Mouse (Mus musculus) neural tube, embryonic 13.5 days (tissue): ENCODE results near the gene Dpm3. TPM values are rescaled to one million over a fixed set of nuclear protein-coding genes. Genes with fewer than 3 reads are reported as not detected.

Experiments
- ATAC-seq: fragments of 200-750 bp; cut with Nextera tagmentation; 2 replicates; pipeline ENCODE4 v1.8.0; 2017; ENCODE audit warnings: low read depth, mild to moderate bottlenecking, moderate TSS enrichment, moderate library complexity
- H3K27ac ChIP-seq: fragments of 300-500 bp; sonication (generic); replicated peaks from 2 replicates; pipeline ENCODE4 v1.5.1; 2015; ENCODE audit warnings: moderate library complexity, mild to moderate bottlenecking, inconsistent platforms
- H3K27me3 ChIP-seq: fragments of 300-500 bp; sonication (generic); 2 replicates; pipeline ENCODE4 v1.6.1; 2015; ENCODE audit warnings: mild to moderate bottlenecking, inconsistent platforms
- H3K36me3 ChIP-seq: fragments of 300-500 bp; sonication (generic); 2 replicates; pipeline ENCODE4 v1.6.1; 2015; ENCODE audit warnings: mild to moderate bottlenecking, inconsistent platforms
- H3K4me1 ChIP-seq: fragments of 300-500 bp; sonication (generic); replicated peaks from 2 replicates; pipeline ENCODE4 v1.6.1; 2015; ENCODE audit warnings: inconsistent platforms
- H3K4me2 ChIP-seq: fragments of 300-500 bp; sonication (generic); 2 replicates; pipeline ENCODE4 v1.6.1; 2015; ENCODE audit warnings: inconsistent platforms, mild to moderate bottlenecking, moderate library complexity
- H3K4me3 ChIP-seq: fragments of 300-500 bp; sonication (generic); 2 replicates; pipeline ENCODE4 v1.5.1; 2015; ENCODE audit warnings: mild to moderate bottlenecking, inconsistent platforms
- H3K9ac ChIP-seq: fragments of 300-500 bp; sonication (generic); 2 replicates; pipeline ENCODE4 v1.6.1; 2015; ENCODE audit warnings: moderate library complexity, mild to moderate bottlenecking, inconsistent platforms
- H3K9me3 ChIP-seq: fragments of 300-500 bp; sonication (generic); 2 replicates; pipeline ENCODE4 v1.6.1; 2016; ENCODE audit warnings: inconsistent platforms
- WGBS: fragments of 180-500 bp; shearing (Covaris S2); methylation state at CpG from one replicate; pipeline ENCODE4 v1.1.7; 2015; 5-methylcytosine and 5-hydroxymethylcytosine counted together
- polyA plus RNA-seq: library from polyadenylated mRNA; unstranded; fragments of >200 nt; fragmentation: Nextera tagmentation; extraction: Ambion mirVana; gene quantifications from 2 replicates; pipeline ENCODE4 v1.2.1, GENCODE M21; 2015

The Dpm3 gene
- polyA plus RNA-seq, 1 experiment from 2014 or later, result 81.4 TPM

DNA sequence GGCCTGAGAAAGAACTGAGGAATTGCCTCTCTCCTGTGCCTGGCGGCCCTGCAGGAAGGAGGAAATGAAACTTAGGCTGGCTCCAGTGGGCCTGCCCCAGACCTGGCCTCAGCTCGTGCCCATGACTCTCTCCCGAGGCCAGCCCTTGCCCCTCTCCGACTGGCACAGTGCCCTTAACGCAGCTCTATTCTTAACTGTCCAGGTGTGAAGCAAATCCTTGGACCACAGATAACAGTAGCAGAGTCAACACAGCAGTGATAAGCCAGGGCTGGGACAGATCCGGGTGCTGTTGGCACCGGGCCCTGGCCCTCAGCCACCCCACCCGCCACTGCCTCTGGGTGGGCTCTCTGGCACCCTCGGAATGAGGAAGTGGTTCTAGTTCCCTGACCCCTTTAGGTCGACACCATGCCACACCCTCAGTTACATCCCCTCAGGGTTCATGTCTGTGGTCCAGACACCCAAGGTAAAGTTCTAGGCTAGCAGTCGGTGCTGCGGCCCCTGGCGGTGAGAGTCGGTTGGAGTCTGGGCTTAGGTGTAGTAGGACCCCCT lies 25.5 kb upstream of the Dpm3 start:
- H3K9ac ChIP-seq, result no peak overlapping the region
- H3K27ac ChIP-seq, result no peak overlapping the region
- H3K4me1 ChIP-seq, result peaks cover 4% of the 10 kb centered on the region
- WGBS, result 84% methylated on average over 14 of the region's 14 CpGs
- no peak for ATAC-seq
- H3K36me3 ChIP-seq, result peaks cover 60% of the 10 kb centered on the region
- no peak overlapping the region for H3K4me3 ChIP-seq
- no peaks in the 10 kb centered on the region for H3K9me3 ChIP-seq
- no peak overlapping the region for H3K4me2 ChIP-seq
- H3K27me3 ChIP-seq, result no peaks in the 10 kb centered on the region

GRCm38 (mm10) chr3:89236516-89236915 lies 22.6 kb upstream of the Dpm3 start:
- H3K4me1 ChIP-seq, result no peaks in the 10 kb centered on the region
- H3K4me3 ChIP-seq, result no peak overlapping the region
- no peak overlapping the region for H3K27ac ChIP-seq
- no peaks in the 10 kb centered on the region for H3K9me3 ChIP-seq
- no peaks in the 10 kb centered on the region for H3K27me3 ChIP-seq
- ATAC-seq, result no peak
- 93% methylated on average over 10 of the region's 10 CpGs for WGBS
- no peak overlapping the region for H3K9ac ChIP-seq
- H3K36me3 ChIP-seq, result peaks cover 88% of the 10 kb centered on the region
- no peak overlapping the region for H3K4me2 ChIP-seq

DNA sequence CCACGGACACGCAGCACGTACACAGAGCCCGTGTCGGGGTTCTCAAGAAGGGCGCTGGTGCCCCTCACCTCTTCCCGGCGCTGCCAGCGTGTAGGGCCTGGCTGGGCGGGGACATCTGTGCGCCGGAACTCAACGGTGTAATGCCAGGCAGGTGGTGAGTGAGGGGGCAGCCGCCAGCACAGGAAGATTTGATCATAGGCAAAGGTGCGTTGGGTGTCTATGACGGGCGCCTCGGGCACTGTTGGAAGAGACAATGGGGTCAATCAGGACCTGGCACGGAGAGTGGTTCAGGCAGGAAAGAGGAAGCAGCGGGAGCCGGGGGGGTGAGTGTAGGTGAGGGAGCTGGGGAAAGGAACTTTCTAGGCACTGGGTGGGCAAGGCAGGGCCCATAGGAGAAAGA lies 21.5 kb upstream of the Dpm3 start:
- H3K27me3 ChIP-seq, result no peaks in the 10 kb centered on the region
- no peak for ATAC-seq
- peaks cover 7% of the 10 kb centered on the region for H3K4me1 ChIP-seq
- H3K27ac ChIP-seq, result no peak overlapping the region
- H3K4me3 ChIP-seq, result no peak overlapping the region
- WGBS, result 93% methylated on average over 21 of the region's 21 CpGs
- H3K9me3 ChIP-seq, result no peaks in the 10 kb centered on the region
- H3K36me3 ChIP-seq, result peaks cover 99% of the 10 kb centered on the region
- no peak overlapping the region for H3K4me2 ChIP-seq
- H3K9ac ChIP-seq, result no peak overlapping the region

- no peak overlapping the region for H3K4me3 ChIP-seq
- peaks cover 15% of the 10 kb centered on the region for H3K4me1 ChIP-seq
- WGBS, result 73% methylated on average over 11 of the region's 12 CpGs
- H3K9me3 ChIP-seq, result no peaks in the 10 kb centered on the region
- no peak overlapping the region for H3K27ac ChIP-seq
- no peak overlapping the region for H3K4me2 ChIP-seq
- ATAC-seq, result no peak
- peaks cover 94% of the 10 kb centered on the region for H3K36me3 ChIP-seq
- no peak overlapping the region for H3K9ac ChIP-seq
- no peaks in the 10 kb centered on the region for H3K27me3 ChIP-seq
Observed at GRCm38 (mm10) chr3:89238494-89238893, 20.7 kb upstream of the Dpm3 start.

DNA sequence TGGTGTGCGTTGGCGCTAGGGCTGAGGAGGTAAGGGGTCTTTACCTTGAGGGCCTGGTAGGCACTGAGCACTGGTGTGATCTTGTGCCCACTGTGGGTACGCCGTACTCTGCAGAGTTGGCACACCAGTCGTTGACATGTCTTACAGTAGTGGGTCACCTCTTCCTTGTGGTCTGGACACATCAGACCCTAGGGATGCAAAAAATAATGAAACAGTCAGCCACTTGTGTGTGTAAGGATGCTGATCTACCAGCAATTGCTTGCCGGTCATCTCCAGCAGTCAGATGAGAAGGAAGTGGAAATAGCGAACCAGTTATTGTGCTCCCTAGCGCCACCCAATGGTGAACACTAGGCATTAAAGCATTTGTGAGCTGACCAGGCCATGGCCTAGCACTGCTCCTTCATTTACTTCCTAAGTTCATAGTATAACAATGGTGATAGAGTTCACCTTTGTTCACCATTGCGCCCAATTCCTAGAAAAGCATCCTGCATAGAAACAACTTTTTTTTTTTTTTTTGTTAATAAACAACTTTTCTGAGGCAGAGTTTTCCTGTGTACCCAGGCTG lies 16.7 kb upstream of the Dpm3 start:
- no peak overlapping the region for H3K4me3 ChIP-seq
- no peaks in the 10 kb centered on the region for H3K9me3 ChIP-seq
- H3K4me1 ChIP-seq, result peaks cover 44% of the 10 kb centered on the region
- ATAC-seq, result no peak
- WGBS, result 74% methylated on average over 9 of the region's 9 CpGs
- H3K4me2 ChIP-seq, result peak overlapping the region; percentile 90
- no peak overlapping the region for H3K27ac ChIP-seq
- no peaks in the 10 kb centered on the region for H3K27me3 ChIP-seq
- no peak overlapping the region for H3K9ac ChIP-seq
- H3K36me3 ChIP-seq, result peaks cover 55% of the 10 kb centered on the region

GRCm38 (mm10) chr3:89243609-89244008 lies 15.5 kb upstream of the Dpm3 start:
- no peak for ATAC-seq
- Histone ChIP-seq H3K36me3 (peaks cover 43% of the 10 kb centered on the region), H3K4me1 (peaks cover 51% of the 10 kb centered on the region), H3K9me3 (no peaks in the 10 kb centered on the region), H3K4me3 (peak overlapping the region; percentile 63), H3K27me3 (no peaks in the 10 kb centered on the region), H3K27ac (peak overlapping the region; percentile 96), H3K4me2 (peak overlapping the region; percentile 90), H3K9ac (peak overlapping the region; percentile 82)
- 12% methylated on average over 14 of the region's 14 CpGs for WGBS

DNA sequence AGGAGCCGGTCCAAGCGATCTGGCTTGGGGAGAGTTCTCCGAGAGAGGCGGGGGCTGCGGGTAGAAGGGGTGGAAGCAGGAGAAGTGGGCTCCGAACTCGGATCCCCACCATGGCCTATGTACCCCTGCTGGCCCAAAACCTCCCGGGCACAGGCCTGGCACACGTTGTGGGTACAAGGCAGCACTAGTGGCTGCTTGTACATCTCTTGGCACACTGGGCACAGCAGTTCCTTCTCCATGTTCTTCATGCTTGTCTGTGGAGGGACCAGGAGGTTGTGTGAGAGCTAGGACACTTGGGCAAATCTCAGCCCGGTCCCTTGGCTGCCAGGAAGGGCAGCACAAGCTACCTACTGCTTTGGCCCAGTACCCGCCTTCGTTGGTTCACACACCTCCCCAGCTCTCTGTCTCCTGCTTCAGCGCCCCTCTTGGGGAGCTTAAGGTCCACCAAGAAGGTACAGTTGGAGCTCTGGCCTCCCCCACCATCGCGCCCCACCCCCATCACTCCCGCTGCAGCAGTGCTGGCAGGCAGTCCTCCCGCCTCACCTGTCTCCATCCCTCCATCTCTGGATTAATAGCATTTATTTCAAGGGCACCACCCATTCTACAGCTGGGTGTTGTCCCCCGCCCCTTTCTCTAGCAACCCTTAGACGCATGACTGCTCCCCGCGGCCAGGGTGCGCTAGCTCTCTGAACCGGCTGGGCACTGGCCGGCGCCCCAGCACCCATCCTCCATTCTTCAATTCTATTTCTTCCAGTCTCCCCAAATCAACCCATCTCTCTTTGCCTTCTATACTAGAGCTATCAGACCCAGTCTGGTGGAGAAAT lies 14.8 kb upstream of the Dpm3 start:
- peaks cover 51% of the 10 kb centered on the region for H3K4me1 ChIP-seq
- ATAC-seq, result peak; percentile 52
- peak overlapping the region; percentile 90 for H3K4me2 ChIP-seq
- H3K36me3 ChIP-seq, result peaks cover 42% of the 10 kb centered on the region
- peak overlapping the region; percentile 63 for H3K4me3 ChIP-seq
- 13% methylated on average over 25 of the region's 25 CpGs for WGBS
- H3K9ac ChIP-seq, result peak overlapping the region; percentile 82
- H3K27ac ChIP-seq, result peak overlapping the region; percentile 96
- H3K27me3 ChIP-seq, result no peaks in the 10 kb centered on the region
- no peaks in the 10 kb centered on the region for H3K9me3 ChIP-seq

DNA sequence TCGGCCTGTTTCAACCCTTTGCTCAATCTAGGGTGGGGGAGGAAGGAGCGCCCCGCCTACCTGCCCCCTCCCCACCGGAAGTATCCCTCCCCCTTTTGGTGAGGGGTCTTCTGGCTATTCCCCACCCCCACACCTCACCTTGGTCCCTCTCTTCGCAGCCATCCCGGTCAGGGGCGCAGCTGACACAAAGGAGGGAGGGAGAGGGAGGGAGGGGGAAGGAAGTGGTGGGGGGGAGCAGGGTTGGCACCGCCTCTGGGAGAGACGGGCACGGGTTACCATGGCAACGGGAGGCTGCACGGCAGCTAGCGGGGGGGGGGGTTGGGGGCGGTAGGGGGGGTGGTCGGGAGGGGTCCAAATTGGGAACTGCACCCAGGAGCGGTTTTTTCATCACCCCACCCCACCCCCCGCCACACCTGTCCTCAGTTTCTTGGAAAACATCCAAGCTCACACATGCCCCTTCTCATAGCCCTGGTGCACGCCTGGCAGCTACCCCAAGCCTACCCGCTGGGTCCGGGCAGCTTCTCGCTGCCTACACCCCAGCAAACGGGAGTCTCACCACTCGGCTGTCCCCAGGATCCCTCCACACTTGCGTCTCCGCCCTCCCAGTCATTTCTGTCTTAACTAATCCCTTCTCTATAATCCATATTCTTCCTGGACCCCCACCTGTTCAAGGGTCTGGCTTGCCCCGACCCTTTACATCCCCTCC lies 14.0 kb upstream of the Dpm3 start:
- under 1% methylated on average over 16 of the region's 26 CpGs for WGBS
- no peaks in the 10 kb centered on the region for H3K9me3 ChIP-seq
- peaks cover 38% of the 10 kb centered on the region for H3K36me3 ChIP-seq
- H3K27ac ChIP-seq, result peak overlapping the region; percentile 96
- peak overlapping the region; percentile 63 for H3K4me3 ChIP-seq
- H3K27me3 ChIP-seq, result no peaks in the 10 kb centered on the region
- ATAC-seq, result peak; percentile 75
- peak overlapping the region; percentile 90 for H3K4me2 ChIP-seq
- H3K4me1 ChIP-seq, result peaks cover 51% of the 10 kb centered on the region
- peak overlapping the region; percentile 82 for H3K9ac ChIP-seq

DNA sequence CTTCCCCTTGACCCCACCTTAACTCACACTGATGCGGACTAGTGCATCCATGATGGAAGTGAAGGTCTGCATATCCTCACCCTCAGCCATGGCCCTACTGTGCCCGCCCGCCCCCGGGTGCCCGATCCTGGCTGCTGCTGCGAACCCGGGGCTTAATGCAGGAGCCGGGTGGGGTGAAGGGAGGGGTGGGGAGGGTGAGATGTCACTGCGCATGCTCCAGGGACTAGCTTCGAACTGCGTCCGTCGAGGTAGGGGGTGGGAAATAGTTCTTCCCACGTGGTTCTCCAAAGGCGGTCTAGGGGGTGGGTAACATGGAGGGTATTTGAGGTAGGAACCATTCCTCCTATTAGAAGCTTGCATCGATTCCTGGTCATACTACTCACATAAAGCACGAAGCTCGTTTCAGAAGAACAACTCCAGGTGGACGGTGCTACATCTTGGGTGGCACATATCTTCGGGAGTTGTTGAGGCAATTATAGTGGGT lies 13.4 kb upstream of the Dpm3 start, which contains the start of gene Krtcap2:
Gene Krtcap2, plus strand, starts transcription at position 279 of the 484 bp plus-strand sequence.
- ATAC-seq, result peak; percentile 73
- Histone ChIP-seq H3K27ac (peak within 1 kb of the TSS; percentile 96), H3K4me1 (peaks cover 54% of the 10 kb centered on the region), H3K4me2 (peak within 1 kb of the TSS; percentile 90), H3K36me3 (peaks cover 32% of the 10 kb centered on the region), H3K27me3 (no peaks in the 10 kb centered on the region), H3K9ac (peak within 1 kb of the TSS; percentile 82), H3K9me3 (no peaks in the 10 kb centered on the region), H3K4me3 (peak within 1 kb of the TSS; percentile 63)
- WGBS, result 2% methylated on average over 19 of the region's 20 CpGs

DNA sequence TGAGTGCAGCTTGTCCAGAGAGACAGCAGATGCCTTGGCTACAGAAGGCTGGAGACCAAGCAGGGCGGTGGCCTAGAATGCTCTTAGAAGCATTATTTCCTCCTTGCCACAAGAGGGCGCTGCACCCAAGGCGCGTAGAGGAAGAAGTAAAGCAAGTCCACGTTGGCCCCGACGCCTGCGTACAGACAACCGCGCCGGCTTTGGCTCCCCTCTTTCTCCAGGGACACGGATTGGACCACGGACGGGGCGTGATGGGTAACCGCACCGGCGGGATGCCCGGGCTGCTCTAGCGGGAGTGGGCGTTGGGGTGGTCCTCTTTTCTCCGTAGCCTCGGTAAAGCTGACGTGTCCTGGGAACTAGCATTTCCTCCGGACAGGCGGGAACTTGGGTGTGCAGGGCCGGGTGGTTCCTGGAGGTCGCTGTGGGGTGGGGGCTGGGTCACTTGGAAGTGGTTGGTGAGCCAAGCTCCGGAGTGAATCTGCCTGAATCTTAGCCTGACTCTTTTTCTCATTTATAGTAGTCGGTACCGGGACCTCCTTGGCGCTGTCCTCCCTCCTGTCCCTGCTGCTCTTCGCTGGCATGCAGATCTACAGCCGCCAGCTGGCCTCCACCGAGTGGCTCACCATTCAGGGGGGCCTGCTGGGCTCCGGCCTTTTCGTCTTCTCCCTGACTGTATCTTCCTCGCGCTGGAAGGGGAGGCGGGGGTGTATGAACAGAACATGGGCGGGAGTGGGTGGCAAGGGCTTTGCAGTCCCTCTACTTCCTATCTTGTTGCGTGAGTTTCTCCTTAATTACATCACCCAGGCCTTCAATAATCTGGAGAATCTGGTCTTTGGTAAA lies 12.7 kb upstream of the Dpm3 start, which contains the start of gene Trim46:
Gene Trim46, minus strand, starts transcription at position 49 of the 840 bp plus-strand sequence.
- H3K4me3 ChIP-seq, result peak within 1 kb of the TSS; percentile 63
- 1% methylated on average over 42 of the region's 42 CpGs for WGBS
- peak within 1 kb of the TSS; percentile 96 for H3K27ac ChIP-seq
- no peaks in the 10 kb centered on the region for H3K9me3 ChIP-seq
- peak; percentile 68 for ATAC-seq
- peaks cover 25% of the 10 kb centered on the region for H3K36me3 ChIP-seq
- H3K4me1 ChIP-seq, result peaks cover 62% of the 10 kb centered on the region
- no peaks in the 10 kb centered on the region for H3K27me3 ChIP-seq
- H3K9ac ChIP-seq, result peak within 1 kb of the TSS; percentile 82
- peak within 1 kb of the TSS; percentile 90 for H3K4me2 ChIP-seq

DNA sequence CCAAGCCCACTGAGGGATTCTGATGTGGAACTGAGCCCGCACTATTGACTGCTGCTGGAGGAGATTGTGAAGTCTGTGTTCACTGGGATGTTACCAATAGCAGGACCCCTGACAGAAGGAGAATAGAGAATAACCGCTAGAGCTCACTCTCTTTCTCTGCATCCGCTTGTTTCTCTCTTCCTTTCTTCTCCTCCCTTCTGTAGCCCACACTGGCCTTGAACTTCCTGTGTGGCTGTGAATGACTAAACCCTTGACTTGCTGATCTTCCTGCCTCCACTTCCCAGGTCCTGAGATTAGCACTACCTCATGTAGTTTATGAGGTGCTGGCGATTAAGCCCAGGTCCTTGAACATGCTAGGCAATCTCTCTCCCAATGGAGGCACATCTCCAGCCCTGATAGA lies 11.7 kb upstream of the Dpm3 start:
- Histone ChIP-seq H3K36me3 (peaks cover 15% of the 10 kb centered on the region), H3K4me1 (peaks cover 65% of the 10 kb centered on the region)
- 85% methylated on average over 4 of the region's 4 CpGs for WGBS

More for the DNA sequence above, 11.7 kb upstream of the Dpm3 start:
- H3K27me3 ChIP-seq, result no peaks in the 10 kb centered on the region
- H3K4me3 ChIP-seq, result peak overlapping the region; percentile 63
- peak overlapping the region; percentile 90 for H3K4me2 ChIP-seq
- H3K27ac ChIP-seq, result no peak overlapping the region
- peak overlapping the region; percentile 82 for H3K9ac ChIP-seq
- no peak for ATAC-seq
- no peaks in the 10 kb centered on the region for H3K9me3 ChIP-seq
